Mouse (Mus musculus) midbrain, embryonic 14.5 days (tissue): ENCODE data around the gene Rsc1a1. TPM values are rescaled to one million over a fixed set of nuclear protein-coding genes. Genes with fewer than 3 reads are reported as not detected.

Experiments used
- ATAC-seq: fragments of 200-750 bp; cut with Nextera tagmentation; 2 replicates; pipeline ENCODE4 v1.8.0; 2017; ENCODE audit warnings: moderate number of reproducible peaks, moderate library complexity; ENCODE audit not compliant: low FRiP score, low TSS enrichment
- DNase-seq: peaks from one replicate; pipeline ENCODE4 v3.0.0-alpha.2; 2015
- H3K27ac ChIP-seq: fragments of 300-500 bp; sonication (generic); replicated peaks from 2 replicates; pipeline ENCODE4 v1.5.1; 2014; ENCODE audit warnings: mild to moderate bottlenecking, low read depth, low read length, moderate library complexity
- H3K27me3 ChIP-seq: fragments of 300-500 bp; sonication (generic); 2 replicates; pipeline ENCODE4 v1.6.1; 2014; ENCODE audit warnings: low read length, control low read depth, mixed read lengths; ENCODE audit not compliant: control insufficient read depth, insufficient read depth
- H3K36me3 ChIP-seq: fragments of 300-500 bp; sonication (generic); 2 replicates; pipeline ENCODE4 v1.6.1; 2014; ENCODE audit warnings: low read length, control low read depth; ENCODE audit not compliant: control insufficient read depth, insufficient read depth
- H3K4me1 ChIP-seq: fragments of 300-500 bp; sonication (generic); 2 replicates; pipeline ENCODE4 v1.6.1; 2014; ENCODE audit warnings: mild to moderate bottlenecking, antibody characterized with exemption, low read length, control low read depth; ENCODE audit not compliant: control insufficient read depth, insufficient read depth
- H3K4me2 ChIP-seq: fragments of 300-500 bp; sonication (generic); 2 replicates; pipeline ENCODE4 v1.6.1; 2014; ENCODE audit warnings: mild to moderate bottlenecking, low read length, moderate library complexity
- H3K4me3 ChIP-seq: fragments of 300-500 bp; sonication (generic); replicated peaks from 2 replicates; pipeline ENCODE4 v1.5.1; 2014; ENCODE audit warnings: low read depth, low read length
- H3K9ac ChIP-seq: fragments of 300-500 bp; sonication (generic); replicated peaks from 2 replicates; pipeline ENCODE4 v1.6.1; 2014; ENCODE audit warnings: mild to moderate bottlenecking, low read length, moderate library complexity
- H3K9me3 ChIP-seq: fragments of 300-500 bp; sonication (generic); 2 replicates; pipeline ENCODE4 v1.6.1; 2016; ENCODE audit warnings: low read length, control low read depth, mixed read lengths; ENCODE audit not compliant: control insufficient read depth
- WGBS: fragments of 180-500 bp; shearing (Covaris S2); extraction: QIAGEN DNeasy Blood & Tissue Kit; methylation state at CpG from one replicate; pipeline ENCODE4 v1.1.7; 2014; 5-methylcytosine and 5-hydroxymethylcytosine counted together
- polyA plus RNA-seq: library from polyadenylated mRNA; unstranded; fragments of >200 nt; fragmentation: Nextera tagmentation; extraction: Ambion mirVana; gene quantifications from 2 replicates; pipeline ENCODE4 v1.2.1, GENCODE M21; 2014

The Rsc1a1 gene
- polyA plus RNA-seq, 1 experiment from 2014 or later, result not detected

GRCm38 (mm10) chr4:141653813-141654212 is 31.6 kb downstream of the Rsc1a1 start:
- no peak for ATAC-seq
- no peaks in the 10 kb centered on the region for H3K27me3 ChIP-seq
- peaks cover 4% of the 10 kb centered on the region; the same call in 1 of the 2 replicates for H3K4me1 ChIP-seq
- no peak overlapping the region for H3K9ac ChIP-seq
- 93% methylated on average over 13 of the region's 13 CpGs for WGBS
- H3K36me3 ChIP-seq, result peaks cover 30% of the 10 kb centered on the region
- no peak overlapping the region for H3K4me3 ChIP-seq
- H3K4me2 ChIP-seq, result no peak overlapping the region
- no peak overlapping the region for H3K27ac ChIP-seq
- no peaks in the 10 kb centered on the region for H3K9me3 ChIP-seq
- no peak for DNase-seq

DNA sequence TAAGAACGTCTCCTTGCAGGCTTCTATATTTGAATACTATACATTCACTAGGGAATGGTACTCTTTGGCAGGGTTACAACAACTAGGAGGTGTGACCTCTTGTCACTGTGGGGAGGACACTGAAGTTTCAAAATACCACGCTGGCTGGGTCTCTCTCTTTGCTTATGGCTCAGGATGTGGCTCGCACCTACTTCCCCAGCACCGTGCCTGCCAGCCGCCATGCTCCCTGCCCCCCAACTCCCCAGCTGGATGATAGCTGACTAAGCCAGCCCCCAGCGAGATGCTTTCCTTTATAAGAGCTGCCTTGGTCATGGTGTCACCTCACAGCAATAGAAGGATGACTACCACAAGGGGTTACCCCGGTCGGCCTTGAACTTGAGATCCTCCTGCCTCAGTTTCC is 32.4 kb downstream of the Rsc1a1 start:
- peaks cover 4% of the 10 kb centered on the region; the same call in 1 of the 2 replicates for H3K4me1 ChIP-seq
- H3K9me3 ChIP-seq, result no peaks in the 10 kb centered on the region
- no peak overlapping the region for H3K4me3 ChIP-seq
- no peak overlapping the region for H3K4me2 ChIP-seq
- DNase-seq, result no peak
- H3K27me3 ChIP-seq, result no peaks in the 10 kb centered on the region
- no peak overlapping the region for H3K9ac ChIP-seq
- peaks cover 27% of the 10 kb centered on the region; the same call in 1 of the 2 replicates for H3K36me3 ChIP-seq
- no peak overlapping the region for H3K27ac ChIP-seq
- ATAC-seq, result no peak
- WGBS, result 96% methylated on average over 8 of the region's 8 CpGs

- Histone ChIP-seq H3K27me3 (no peaks in the 10 kb centered on the region), H3K9me3 (no peaks in the 10 kb centered on the region), H3K36me3 (peaks cover 26% of the 10 kb centered on the region; the same call in 1 of the 2 replicates), H3K4me2 (no peak overlapping the region), H3K4me1 (peaks cover 4% of the 10 kb centered on the region; the same call in 1 of the 2 replicates), H3K4me3 (no peak overlapping the region), H3K27ac (0 out of 2 replicates have a peak overlapping the region, but pooled peaks have one; percentile 8), H3K9ac (no peak overlapping the region)
- ATAC-seq, result no peak
- 80% methylated on average over 10 of the region's 10 CpGs for WGBS
- no peak for DNase-seq
Measured at GRCm38 (mm10) chr4:141651944-141652343, 33.5 kb downstream of the Rsc1a1 start.

GRCm38 (mm10) chr4:141651286-141651685 is 34.1 kb downstream of the Rsc1a1 start:
- H3K27ac ChIP-seq, result no peak overlapping the region
- H3K9me3 ChIP-seq, result no peaks in the 10 kb centered on the region
- H3K27me3 ChIP-seq, result no peaks in the 10 kb centered on the region
- ATAC-seq, result no peak
- DNase-seq, result no peak
- peaks cover 4% of the 10 kb centered on the region; the same call in 1 of the 2 replicates for H3K4me1 ChIP-seq
- 86% methylated on average over 6 of the region's 6 CpGs for WGBS
- H3K9ac ChIP-seq, result no peak overlapping the region
- peaks cover 26% of the 10 kb centered on the region; the same call in 1 of the 2 replicates for H3K36me3 ChIP-seq
- H3K4me2 ChIP-seq, result no peak overlapping the region
- H3K4me3 ChIP-seq, result no peak overlapping the region

GRCm38 (mm10) chr4:141649244-141649643 is 36.2 kb downstream of the Rsc1a1 start:
- Histone ChIP-seq H3K4me2 (no peak overlapping the region), H3K9me3 (no peaks in the 10 kb centered on the region), H3K4me3 (no peak overlapping the region), H3K9ac (no peak overlapping the region), H3K36me3 (peaks cover 25% of the 10 kb centered on the region; the same call in 1 of the 2 replicates), H3K27ac (0 out of 2 replicates have a peak overlapping the region, but pooled peaks have one; percentile 41), H3K27me3 (no peaks in the 10 kb centered on the region), H3K4me1 (peaks cover 2% of the 10 kb centered on the region; the same call in 1 of the 2 replicates)
- WGBS, result 82% methylated on average over 6 of the region's 6 CpGs
- DNase-seq, result peak; percentile 61
- no peak for ATAC-seq

- no peak for ATAC-seq
Measured at GRCm38 (mm10) chr4:141648262-141648661, 37.1 kb downstream of the Rsc1a1 start.

GRCm38 (mm10) chr4:141647187-141647586 is 38.2 kb downstream of the Rsc1a1 start:
- H3K4me2 ChIP-seq, result no peak overlapping the region
- no peaks in the 10 kb centered on the region for H3K9me3 ChIP-seq
- no peaks in the 10 kb centered on the region for H3K4me1 ChIP-seq
- DNase-seq (no peak), ATAC-seq (no peak)
- no peak overlapping the region for H3K27ac ChIP-seq
- WGBS, result 96% methylated on average over 3 of the region's 3 CpGs
- no peak overlapping the region for H3K9ac ChIP-seq
- H3K4me3 ChIP-seq, result no peak overlapping the region
- H3K36me3 ChIP-seq, result peaks cover 21% of the 10 kb centered on the region
- H3K27me3 ChIP-seq, result no peaks in the 10 kb centered on the region

More at GRCm38 (mm10) chr4:141648262-141648661, 37.1 kb downstream of the Rsc1a1 start:
- no peak for DNase-seq
- 92% methylated on average over 5 of the region's 5 CpGs for WGBS
- Histone ChIP-seq H3K9ac (no peak overlapping the region), H3K27ac (no peak overlapping the region), H3K9me3 (no peaks in the 10 kb centered on the region), H3K36me3 (peaks cover 20% of the 10 kb centered on the region; the same call in 1 of the 2 replicates), H3K27me3 (no peaks in the 10 kb centered on the region), H3K4me2 (no peak overlapping the region), H3K4me1 (no peaks in the 10 kb centered on the region), H3K4me3 (no peak overlapping the region)

- 93% methylated on average over 8 of the region's 8 CpGs for WGBS
- Histone ChIP-seq H3K27me3 (no peaks in the 10 kb centered on the region), H3K27ac (no peak overlapping the region), H3K4me3 (no peak overlapping the region), H3K9ac (no peak overlapping the region), H3K4me1 (no peaks in the 10 kb centered on the region), H3K9me3 (no peaks in the 10 kb centered on the region), H3K36me3 (peaks cover 24% of the 10 kb centered on the region), H3K4me2 (no peak overlapping the region)
- no peak for DNase-seq
- no peak for ATAC-seq
Measured at GRCm38 (mm10) chr4:141645988-141646387, 39.4 kb downstream of the Rsc1a1 start.

DNA sequence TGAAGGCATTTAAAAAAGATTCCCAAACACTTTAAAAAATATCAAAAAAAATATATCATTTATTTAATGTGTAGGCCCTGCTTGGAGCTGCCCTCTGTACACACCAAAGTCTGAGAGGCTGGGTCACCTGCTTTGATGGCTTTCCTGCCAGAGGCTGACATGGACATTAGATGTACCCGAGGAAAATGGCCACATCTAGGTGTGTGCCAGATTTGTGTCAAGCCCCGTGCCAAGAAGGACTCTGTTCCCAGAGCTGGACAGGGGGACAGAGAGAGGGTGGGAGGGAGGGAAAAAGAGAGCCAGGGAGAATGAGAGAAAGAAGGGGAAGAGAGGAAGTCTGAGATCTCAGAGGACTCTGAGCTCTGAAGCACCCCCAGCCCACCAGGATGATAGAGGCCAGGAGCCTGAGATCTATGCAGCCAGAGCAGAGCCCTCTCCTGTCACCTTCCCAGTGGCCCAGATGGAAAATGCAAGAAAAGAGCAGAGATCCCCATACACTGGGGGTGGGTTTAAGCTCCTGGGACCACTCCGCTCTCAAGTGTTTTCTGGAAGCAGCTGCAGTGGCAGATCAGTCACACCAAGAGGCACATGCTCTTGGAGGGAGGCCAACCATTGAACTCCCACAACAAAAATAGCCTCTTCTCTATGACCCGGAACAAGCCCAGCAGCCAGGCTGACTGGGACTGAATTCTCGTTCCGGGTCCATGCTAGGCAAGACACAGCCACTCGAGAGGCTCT is 42.1 kb downstream of the Rsc1a1 start:
- DNase-seq (peak; percentile 77), ATAC-seq (peak; percentile 55; the same call in 1 of the 2 replicates)
- Histone ChIP-seq H3K4me3 (no peak overlapping the region), H3K4me2 (no peak overlapping the region), H3K9ac (no peak overlapping the region), H3K27ac (peak overlapping the region; percentile 63), H3K36me3 (peaks cover 37% of the 10 kb centered on the region), H3K27me3 (no peaks in the 10 kb centered on the region), H3K9me3 (no peaks in the 10 kb centered on the region), H3K4me1 (no peaks in the 10 kb centered on the region)
- 50% methylated on average over 7 of the region's 7 CpGs for WGBS
